Mouse (Mus musculus): ENCODE results near the gene Chrnd.

The Chrnd gene

DNA sequence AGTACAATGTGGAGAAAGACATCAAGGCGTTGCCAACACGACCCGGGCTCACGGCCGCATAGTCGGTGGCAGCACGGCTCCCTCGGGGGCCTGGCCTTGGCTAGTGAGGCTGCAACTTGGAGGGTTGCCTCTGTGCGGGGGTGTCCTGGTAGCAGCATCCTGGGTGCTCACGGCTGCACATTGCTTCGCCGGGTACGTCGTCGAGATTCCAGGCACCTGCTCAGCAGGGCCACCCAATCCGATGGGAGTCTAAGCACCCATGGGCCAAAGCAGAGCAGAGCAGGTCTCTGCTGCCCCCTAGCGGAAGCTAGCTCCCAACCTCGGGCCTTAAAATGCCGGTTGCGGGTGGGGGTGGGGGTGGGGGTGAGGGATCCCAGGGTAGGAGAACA lies 5.7 kb upstream of the Chrnd start:
- DNase-seq (ENCODE audit: low spot score) = peak; percentile 35

DNA sequence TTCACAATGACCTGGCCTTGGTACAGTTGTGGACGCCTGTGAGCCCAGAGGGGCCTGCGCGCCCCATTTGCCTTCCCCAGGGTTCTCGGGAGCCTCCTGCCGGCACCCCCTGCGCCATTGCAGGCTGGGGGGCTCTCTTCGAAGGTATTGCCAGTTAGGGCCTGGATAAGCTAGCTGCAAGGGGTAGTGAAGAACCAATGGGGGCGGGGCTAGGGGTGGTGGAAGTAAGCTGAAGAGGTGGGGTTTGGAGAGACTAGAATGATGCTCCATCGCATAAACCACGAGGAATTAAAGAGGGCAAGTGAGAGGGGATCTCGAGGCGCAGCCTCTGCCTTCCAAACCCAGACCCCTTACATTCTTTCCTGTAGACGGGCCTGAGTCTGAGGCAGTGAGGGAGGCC lies 4.9 kb upstream of the Chrnd start:
- DNase-seq (ENCODE audit: low spot score) = no peak

DNA sequence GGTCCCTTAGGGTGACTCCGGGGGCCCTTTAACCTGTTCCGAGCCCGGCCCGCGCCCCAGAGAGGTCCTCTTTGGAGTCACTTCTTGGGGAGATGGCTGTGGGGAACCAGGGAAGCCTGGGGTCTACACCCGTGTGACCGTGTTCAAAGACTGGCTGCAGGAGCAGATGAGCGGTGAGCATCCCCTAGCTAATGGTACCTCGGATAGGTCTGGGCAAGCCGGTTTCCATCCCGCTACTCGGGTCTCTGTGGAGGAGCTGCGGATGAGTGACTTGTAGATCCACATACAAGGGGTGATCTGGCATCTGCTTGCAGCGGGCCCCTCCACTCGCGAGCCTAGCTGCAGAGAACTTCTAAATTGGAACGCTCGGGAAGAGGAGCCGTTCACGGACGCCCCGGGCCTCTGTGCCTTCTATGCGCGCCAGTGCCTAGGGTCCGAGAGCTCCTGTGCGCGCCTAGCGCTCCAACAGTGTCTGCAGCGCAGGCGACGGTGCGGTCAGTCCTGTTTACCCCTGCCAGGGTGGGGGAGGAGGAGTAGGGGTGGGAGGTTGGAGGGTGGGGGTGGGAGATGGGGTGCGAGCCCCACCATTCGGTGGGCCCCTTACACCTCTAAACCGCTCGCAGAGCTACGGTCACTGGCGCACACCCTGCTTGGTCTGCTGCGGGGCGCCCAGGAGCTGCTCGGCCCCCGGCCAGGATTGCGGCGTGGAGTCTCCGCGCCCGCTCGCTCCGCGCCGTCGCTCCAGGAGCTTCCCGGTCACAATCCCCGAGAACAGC lies 4.0 kb upstream of the Chrnd start:
- DNase-seq (ENCODE audit: low spot score) = no peak

DNA sequence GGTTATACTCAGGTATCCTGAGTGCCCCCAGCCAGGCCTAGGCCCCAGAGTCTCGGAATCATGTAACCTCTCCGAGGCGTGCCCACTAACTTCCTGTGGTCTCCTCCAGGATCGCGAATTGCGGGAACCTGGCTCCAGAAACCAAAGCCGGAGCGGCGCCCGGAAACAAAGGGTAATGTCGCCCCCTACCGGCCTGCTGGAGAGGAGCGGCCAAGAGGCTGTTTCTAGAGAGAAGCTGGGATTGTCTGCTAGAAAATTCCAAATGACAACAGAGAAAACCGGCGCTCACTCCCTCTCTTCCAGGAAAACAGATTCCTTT lies 3.4 kb upstream of the Chrnd start:
- no peak for DNase-seq (ENCODE audit: low spot score)

DNA sequence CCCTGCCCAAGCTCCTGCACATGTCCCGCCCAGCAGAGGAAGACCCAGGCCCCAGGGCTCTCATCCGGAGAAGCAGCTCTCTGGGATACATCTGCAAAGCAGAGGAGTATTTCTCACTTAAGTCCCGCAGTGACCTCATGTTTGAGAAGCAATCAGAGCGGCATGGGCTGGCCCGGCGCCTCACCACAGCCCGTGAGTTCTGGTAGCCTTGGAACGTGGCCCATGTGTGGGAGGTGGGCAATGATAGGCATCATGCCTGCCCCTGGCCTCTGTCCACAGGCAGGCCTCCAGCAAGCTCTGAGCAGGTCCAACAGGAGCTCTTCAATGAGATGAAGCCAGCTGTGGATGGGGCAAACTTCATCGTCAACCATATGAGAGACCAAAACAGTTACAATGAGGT lies 6.9 kb downstream of the Chrnd start:
- no peak for DNase-seq (ENCODE audit: low spot score)

DNA sequence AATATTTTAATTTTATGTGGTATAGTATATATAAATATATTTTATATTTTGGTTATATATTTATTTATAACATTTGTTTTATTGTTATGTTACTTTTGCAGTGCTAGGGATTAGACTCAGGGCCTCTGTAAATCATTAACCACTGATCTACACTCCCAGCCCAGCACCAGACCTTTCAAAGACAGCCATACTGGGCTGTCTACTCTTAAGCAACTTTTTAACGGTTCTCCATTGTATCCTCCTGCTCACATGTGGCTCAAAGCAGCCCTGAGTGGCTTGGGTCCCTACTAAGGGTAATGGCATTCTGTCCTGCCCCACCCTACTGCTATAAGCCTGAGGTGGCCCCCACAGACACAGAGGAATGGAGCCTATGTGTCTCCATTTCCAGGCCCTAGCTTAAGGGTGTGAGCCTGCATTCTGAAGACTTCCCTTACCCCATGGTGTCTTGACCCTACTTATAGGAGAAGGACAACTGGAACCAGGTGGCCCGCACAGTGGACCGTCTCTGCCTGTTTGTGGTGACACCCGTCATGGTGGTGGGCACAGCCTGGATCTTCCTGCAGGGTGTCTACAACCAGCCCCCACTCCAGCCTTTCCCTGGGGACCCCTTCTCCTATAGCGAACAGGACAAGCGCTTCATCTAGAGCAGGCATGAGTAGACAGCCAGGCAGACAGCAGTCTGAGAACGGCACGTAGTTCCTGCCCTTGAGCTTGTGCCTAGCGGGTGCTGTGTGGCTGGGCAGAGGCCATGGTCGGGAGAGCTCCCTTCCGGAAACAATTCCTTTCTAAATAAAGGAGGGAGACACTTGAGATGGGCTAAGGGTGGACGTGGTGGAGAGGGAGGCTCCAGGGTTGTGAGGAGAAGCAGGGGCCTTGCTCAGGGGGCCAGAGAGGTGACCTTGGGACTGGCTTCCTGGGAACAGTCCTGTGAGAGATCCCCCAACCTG lies 8.0 kb downstream of the Chrnd start:
- no peak for DNase-seq (ENCODE audit: low spot score)

DNA sequence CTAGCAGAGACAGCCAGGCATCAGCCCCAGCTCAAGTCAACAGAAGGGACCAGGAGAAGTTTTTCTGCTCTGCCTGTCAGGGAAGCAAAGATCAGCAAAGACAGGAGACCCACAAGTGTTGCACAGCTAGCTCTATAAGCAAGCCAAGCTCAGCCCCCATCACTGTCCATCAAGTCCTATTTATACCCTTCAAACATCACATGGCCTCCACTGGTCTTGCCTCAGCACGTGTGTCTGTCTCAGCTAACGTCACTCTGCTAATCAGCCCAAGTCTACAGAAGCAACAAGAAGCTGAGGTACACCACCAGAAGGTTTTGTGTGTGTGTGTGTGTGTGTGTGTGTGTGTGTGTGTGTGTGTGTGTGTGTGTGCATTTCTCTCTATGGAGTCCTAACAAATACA lies 10.4 kb downstream of the Chrnd start:
- no peak for DNase-seq (ENCODE audit: low spot score)

DNA sequence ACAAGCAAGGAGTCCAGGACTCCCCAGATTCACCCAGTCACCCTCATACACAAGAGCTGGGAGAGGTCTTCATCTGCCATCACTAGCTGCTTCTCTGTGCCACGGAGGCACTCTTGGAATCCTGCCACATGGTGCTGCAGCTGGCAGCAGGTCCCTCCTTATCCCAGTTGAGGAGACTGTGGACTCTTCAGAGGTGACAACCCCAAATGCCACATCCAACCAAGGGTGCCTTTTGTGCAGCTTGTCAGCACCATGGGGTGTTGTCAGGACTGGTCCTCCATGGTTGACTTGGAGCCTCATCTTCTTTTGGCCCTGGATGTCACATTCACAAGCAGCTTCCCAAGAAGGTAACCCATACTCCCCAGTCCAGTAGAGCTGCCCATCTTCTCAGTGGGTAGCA lies 11.4 kb downstream of the Chrnd start:
- DNase-seq (ENCODE audit: low spot score) = no peak

DNA sequence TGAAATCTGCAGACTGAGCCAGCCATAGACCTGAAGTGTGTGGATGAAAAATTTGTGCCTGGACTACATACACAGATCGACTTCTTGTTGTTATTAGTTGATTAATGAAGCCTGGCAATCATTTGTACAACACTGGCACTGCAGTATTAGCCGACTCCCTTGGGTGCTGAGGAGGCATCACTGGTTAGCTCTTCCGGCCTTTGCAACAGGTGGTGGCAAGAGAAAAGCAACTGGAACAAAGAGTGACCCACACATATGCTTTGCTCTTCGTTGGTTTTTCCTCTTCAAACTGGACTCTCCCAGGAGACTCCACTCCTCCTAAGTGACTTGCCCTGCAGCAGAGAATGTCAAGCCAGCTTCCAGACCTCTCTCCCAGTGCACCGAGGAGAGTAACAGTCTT lies 13.4 kb downstream of the Chrnd start:
- DNase-seq (ENCODE audit: low spot score) = no peak

DNA sequence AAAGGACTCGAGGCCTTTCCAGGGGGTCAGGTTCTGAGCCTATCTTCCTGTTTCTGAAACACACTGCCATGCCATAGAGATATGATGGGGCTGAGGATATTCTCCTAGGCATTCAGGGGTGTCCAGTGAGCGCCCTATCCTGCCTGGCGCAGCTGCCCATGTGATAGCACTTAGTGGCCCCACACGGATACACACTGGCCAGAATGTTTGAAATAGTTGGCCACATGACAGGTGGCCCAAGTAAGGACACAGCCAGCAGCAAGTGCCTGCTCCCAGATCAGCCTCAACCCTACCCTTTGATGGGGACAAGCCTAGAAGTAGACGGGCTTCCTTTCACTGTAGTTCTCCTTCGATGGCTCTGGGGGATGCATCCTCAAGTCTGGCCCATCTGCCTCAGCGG lies 14.1 kb downstream of the Chrnd start, which contains the start of gene Chrng:
Chrng (plus strand) TSS at position 193 of the 400 bp plus-strand sequence.
- no peak for DNase-seq (ENCODE audit: low spot score)

DNA sequence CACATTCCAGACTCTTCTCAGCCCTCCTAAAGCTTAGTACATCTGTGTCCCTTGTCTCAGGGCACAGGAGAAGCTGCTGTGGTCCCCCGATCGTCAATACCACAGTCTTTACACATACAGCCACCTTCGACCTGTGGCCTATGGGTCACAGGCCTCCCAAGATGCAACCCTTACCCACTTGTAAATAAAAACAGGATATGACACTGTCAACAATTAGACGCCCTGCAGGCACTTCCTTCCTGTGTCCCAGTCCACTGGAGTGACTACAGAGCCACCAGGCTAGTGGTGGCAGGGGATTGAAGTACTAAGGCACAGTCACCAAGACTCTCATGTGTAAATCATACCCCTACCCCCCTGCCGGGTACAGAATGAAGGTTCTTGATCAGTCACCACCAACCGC lies 14.6 kb downstream of the Chrnd start:
- DNase-seq (ENCODE audit: low spot score) = no peak

DNA sequence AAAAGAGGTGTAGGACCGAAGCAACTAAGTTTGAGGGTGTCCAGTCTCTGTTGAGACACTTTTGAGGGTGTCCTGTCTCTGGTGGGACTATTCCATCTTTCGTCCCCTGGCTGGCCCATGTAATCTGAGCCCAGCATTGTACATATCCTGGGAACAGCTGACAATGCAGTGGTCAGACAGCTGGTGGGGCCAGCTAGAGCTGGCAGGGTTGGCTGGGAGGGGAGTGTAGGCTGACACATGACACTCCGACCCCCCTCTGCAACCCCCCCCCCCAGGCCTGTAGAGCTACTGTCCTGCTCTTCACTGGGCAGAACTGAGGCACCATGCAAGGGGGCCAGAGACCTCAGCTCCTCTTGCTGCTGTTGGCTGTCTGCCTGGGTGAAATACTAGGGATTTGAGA lies 15.1 kb downstream of the Chrnd start:
- no peak for DNase-seq (ENCODE audit: low spot score)

DNA sequence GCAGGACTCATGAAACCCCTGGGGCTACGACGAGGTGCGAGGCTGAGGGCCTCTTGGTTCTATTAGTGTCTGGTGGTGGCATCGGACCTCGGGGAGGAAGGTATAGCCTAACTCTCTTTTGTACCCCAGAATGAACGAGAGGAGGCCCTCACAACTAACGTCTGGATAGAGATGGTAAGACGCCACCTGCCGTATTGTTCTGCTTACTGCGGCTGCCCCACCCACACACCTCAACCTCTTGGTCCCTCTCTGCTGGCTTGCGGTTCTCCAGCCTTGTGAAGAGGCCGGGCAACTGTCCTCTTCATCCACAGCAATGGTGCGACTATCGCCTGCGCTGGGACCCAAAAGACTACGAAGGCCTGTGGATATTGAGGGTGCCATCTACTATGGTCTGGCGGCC lies 15.9 kb downstream of the Chrnd start:
- DNase-seq (ENCODE audit: low spot score) = no peak

DNA sequence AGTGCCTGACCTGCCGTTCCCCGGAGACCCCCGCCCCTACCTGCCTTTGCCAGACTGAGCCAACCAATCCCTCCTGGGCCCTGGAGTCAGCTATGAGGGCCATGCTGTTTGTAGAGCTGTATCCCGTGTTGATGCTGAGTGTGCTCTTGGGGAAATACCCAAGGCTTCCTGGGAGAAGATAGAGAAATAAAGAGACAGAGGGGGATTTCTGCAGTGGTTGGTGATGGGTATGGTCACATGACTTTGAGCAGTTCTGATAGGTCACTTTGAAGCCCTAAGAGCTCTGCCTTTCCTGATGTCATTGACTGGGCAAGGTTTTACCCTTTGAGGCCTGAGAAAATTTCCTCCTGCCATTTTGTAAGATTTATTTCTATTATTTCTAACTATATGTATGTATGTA lies 21.0 kb downstream of the Chrnd start:
- DNase-seq (ENCODE audit: low spot score) = no peak

DNA sequence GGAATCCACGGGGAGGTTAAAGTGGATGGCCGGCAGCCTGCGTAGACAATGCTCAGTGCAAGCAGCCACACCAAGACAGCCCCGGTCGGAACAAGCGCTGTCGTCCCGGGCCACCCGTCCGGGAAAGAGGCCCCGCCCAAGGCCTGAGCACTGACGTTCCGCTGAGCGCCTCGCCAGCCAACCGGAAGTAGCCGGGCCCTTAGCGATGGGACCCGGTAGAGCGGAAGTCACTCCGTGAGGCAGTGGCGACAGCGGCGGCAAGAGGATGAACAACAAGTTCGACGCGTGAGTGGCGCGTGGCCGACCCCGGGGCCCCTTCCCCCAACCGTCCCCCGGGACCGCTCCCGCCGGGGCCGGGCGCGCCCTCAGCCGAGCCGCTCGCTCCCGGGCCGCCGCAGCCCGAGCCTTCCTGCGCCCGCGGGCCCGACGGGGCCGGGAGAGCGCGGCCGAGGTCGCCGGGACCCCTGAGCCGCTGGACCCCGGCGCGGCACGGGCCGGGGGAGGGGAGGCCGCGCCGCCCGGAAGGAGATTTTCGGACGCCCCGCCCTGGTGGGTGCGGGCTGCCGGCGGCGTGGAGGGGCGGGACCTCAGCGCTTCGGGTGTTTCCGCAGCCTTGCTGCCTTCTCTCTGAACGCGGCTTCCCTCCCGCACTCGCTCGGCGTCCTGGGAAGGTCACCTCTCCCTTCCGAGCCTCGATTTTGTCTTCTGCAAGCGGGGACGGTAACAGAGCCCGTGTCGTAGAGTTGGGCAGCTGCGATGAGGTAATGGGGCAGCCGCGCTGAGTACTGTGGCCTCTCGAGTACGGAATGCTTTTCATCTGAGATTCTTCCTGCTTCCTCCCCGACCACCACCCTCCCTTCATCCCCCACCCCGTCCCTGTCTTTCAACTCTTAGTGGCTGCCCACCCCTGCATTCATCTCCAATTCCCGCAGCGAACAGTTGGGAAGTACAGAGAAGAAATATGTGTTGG lies 23.6 kb downstream of the Chrnd start, which contains the start of gene Eif4e2:
Eif4e2 (plus strand) TSS at position 180 of the 970 bp plus-strand sequence.
- peak; percentile 84 for DNase-seq (ENCODE audit: low spot score)

DNA sequence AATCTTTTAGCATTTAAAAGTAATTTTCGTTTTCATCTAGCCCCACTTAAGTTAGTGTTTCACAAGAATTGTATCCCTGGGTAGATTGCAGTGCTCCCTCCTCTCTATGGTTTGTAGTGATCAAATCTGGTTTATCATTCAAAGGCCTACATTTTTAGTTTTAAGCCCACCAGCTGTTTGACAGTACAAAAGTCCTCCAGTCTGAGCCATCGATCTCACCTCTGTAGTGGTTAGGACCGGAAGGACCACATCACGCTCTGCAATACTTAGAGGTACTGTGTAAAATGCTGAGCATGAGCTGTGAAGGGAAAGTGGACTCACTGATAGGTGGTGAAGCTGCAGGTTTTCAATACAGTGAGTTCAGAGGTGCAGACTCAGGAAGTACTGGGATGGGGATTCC lies 24.3 kb downstream of the Chrnd start:
- no peak for DNase-seq (ENCODE audit: low spot score)

DNA sequence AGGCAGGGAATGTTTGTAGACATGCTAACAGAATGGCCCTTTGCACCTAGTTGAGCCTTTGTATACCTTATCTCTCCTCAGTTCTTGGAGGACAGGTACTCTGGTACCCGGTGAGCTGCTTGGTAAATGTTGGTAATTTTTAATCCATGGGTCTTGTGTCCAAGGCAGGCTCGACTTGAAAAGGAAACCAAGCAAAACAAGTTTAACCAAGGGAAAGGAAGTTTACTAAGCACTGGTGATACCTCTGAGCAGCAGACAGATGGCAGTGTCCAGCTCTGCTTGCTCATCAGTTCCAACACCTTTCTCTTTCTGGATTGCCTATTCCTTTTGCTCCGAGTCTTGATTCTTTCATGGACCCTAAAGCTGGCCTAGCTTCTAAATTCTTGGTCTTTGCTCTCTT lies 27.5 kb downstream of the Chrnd start:
- no peak for DNase-seq (ENCODE audit: low spot score)

DNA sequence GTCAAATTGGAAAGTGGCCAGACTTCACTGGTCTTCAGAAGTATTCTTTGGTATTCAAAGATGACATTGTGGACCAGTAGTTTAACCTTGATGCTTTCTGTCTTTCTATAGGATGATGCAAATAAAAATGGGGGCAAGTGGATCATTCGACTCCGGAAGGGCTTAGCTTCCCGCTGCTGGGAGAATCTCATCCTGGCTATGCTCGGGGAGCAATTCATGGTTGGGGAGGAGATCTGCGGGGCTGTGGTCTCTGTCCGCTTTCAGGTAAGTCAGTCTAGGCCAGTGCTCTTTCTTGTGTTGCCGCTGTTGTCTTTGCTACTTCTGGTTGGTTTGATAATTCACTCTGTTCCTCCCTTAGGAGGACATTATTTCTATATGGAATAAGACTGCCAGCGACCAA lies 35.3 kb downstream of the Chrnd start:
- DNase-seq (ENCODE audit: low spot score) = no peak

DNA sequence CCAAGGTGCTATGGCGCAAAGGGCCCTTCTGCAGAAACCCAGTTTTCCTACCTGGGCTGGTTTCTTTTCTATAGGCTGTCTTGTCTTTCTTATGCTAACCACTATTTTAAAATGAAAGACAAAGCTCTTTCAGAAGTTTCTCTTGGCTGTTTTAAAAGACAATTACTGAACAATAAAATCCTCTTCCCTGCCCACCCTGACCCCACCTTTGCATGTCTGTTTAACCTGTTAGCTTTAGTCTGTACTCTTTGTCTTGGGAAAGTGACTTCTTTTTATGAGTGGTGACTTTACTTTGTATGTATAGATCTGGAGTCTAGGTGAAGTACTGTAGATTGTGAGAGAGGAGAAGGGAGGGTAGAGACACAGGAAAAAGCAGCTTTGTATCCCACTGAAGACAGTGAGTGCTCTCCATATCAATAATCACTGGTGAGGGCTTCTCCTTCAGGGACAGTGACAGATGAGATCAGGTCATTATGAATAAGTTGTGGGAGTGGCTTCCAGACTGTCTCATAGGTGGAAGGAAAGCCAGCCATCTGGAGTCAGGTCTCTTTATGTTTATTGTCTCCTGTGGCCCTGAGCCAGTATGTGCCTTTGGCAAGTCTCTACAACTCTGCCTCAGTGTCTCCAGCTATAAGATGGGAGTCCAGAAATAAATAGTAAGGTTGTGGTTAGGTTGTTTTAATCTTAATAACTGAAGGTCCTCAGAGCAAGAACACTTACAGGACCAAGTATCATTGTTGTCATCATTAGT lies 36.2 kb downstream of the Chrnd start:
- no peak for DNase-seq (ENCODE audit: low spot score)

DNA sequence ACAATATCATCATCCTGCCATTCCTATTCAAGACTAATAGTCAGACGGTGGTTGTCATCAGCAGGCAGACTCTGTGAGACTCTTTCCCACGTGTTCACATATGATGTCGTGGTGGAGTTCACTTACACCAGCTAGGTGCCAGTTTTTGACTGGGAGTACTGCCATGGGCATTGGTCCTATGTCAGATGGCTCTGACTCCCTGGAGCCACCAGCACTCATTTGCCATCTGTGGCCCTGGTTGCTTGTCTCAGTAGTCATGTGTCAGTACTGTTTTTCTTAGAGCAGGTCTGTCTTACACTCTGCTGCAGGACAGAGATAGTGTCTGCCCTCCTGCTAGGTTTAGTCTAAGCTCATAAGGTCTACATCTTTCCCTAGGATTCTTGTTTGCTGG lies 36.7 kb downstream of the Chrnd start:
- DNase-seq (ENCODE audit: low spot score) = no peak

DNA sequence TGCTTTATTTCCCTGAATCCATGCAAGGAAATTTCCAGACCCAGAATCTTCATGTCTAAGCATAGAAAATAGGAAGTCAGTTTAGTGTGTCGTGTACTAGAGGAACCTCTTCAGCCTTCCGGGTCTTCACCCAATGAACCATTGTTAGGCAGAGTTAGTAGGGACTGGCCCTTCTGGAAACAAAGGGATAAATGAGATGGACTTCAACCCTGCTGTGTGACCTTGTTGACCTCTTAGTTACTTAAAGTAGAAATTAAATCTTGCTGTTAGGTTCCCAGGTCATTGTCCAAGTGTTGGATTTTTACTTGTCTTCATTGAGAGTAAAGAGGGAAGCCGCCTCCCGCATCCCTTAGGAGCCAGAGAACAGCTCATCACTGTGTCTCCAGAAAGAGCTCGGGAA lies 40.2 kb downstream of the Chrnd start:
- no peak for DNase-seq (ENCODE audit: low spot score)

DNA sequence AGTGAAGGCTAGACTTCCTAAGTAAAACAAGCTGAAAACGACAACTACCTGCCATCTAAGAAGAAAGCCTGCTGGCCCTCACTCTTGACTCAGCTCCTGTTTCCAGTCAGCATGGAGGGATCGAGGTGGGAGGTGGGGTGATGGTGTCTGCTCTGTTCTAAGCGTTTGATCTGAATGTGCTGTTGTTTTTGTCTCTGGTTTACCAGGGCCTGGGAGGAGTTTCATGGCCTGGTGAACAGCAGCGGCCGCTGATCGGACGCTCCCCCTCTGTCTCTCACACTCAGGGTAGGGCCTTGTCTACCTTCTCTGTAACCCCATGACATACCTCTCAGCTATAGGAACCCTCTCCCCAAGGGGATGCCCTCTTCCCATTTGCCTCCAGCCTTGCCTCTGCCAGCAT lies 41.8 kb downstream of the Chrnd start:
- DNase-seq (ENCODE audit: low spot score) = no peak
